ENCODE assay signal across 29 mouse cellular contexts in the genomic region with DNA sequence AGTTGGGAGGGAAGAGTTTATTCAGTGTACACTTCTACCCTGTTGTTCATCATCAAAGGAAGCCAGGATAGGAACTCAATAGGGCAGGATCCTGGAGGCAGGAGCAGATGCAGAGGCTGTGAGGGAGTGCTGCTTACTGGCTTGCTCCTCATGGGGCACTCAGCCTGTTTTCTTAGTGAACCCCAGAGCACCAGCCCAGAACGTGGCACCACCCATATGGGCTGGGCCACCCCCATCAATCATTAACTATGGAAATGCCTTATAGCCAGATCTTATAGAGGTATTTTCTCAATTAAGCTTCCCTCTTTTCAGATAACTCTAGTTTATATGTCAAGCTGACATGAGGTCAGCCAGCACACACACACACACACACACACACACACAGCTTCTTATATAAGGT.
DNase-seq lines count a peak whose midpoint lies in the region; ATAC-seq and TF ChIP-seq lines count a peak whose summit lies in the region.
"Had no signal": no experiment of that assay in that cellular context is flagged by ENCODE, and none has a peak within 500 bp of the region (broad histone marks: within the 10 kb centered on the region; RNA-seq: fewer than 3 reads in every experiment).

No protein-coding gene starts in this region.

- intact Hi-C loops in left cerebral cortex, postnatal 14 days (cut with DNase I): no loop called here

- 33% methylated on average over 1 of the region's 1 CpGs for WGBS in liver, embryonic 15.5 days (ENCODE audit: insufficient replicate concordance)
- WGBS in liver, embryonic 11.5 days: 42% methylated on average over 1 of the region's 1 CpGs
- 61% methylated on average over 1 of the region's 1 CpGs for WGBS in midbrain, embryonic 11.5 days
- 60% methylated on average over 1 of the region's 1 CpGs for WGBS in midbrain, embryonic 10.5 days
- WGBS in intestine, postnatal 0 days: 19% methylated on average over 1 of the region's 1 CpGs
- 23% methylated on average over 1 of the region's 1 CpGs for WGBS in stomach, postnatal 0 days
- WGBS in neural tube, embryonic 15.5 days: 35% methylated on average over 1 of the region's 1 CpGs

- no peak for TF ChIP-seq EP300 in stomach, postnatal 0 days (optimal IDR thresholded peaks at IDR 0.05)

- no peak for DNase-seq in liver, embryonic 11.5 days (ENCODE audit: low spot score)
- peak; percentile 12 for DNase-seq in midbrain, embryonic 11.5 days (ENCODE audit: low spot score, missing footprints)
- no peak for DNase-seq in midbrain, embryonic 10.5 days (ENCODE audit: low spot score)
- DNase-seq in stomach, postnatal 0 days (ENCODE audit: low spot score): peak; percentile 40
- DNase-seq in left cerebral cortex, postnatal 14 days (ENCODE audit: low spot score in 2 of 2): no peak
- DNase-seq: adrenal gland, adult 8-10 months; adrenal gland, postnatal 25 days; cerebellum, adult 11-12 months; cerebellum, adult 8-10 months; cerebellum, postnatal 10 days; cerebellum, postnatal 36 days; embryo, embryonic 11 days; gastrocnemius, postnatal 10 days; gastrocnemius, postnatal 36 days; heart, adult 2 months; heart, postnatal 14 days; heart, postnatal 4 days had no signal

- no peak for ATAC-seq in liver, embryonic 15.5 days (ENCODE audit: insufficient read depth)
- no peak for ATAC-seq in liver, embryonic 11.5 days (replicated peaks; ENCODE audit: low FRiP score)
- ATAC-seq in midbrain, embryonic 11.5 days (ENCODE audit: low FRiP score): no peak
- peak; percentile 61; the same call in 1 of the 2 replicates for ATAC-seq in intestine, postnatal 0 days
- peak; percentile 53; the same call in 1 of the 2 replicates for ATAC-seq in stomach, postnatal 0 days (ENCODE audit: low FRiP score, low TSS enrichment)
- no peak for ATAC-seq in neural tube, embryonic 15.5 days (ENCODE audit: low FRiP score)
- ATAC-seq: activated CD4-positive, CD25-positive, alpha-beta regulatory T cell, adult 4 months; forebrain, embryonic 13.5 days; forebrain, embryonic 16.5 days had no signal

- TF ChIP-seq CTCF in intestine, postnatal 0 days (IDR thresholded peaks at IDR 0.05; ENCODE audit: low read depth): no peak
- no peak for TF ChIP-seq CTCF in stomach, postnatal 0 days (IDR thresholded peaks at IDR 0.05; ENCODE audit: low read depth)

- no peaks in the 10 kb centered on the region for H3K9me3 ChIP-seq in liver, embryonic 15.5 days (replicated peaks)
- H3K9me3 ChIP-seq in liver, embryonic 11.5 days (ENCODE audit: control insufficient read depth, low read length): no peaks in the 10 kb centered on the region
- H3K9me3 ChIP-seq in midbrain, embryonic 11.5 days (ENCODE audit: control insufficient read depth, low read length): no peaks in the 10 kb centered on the region; the same call in 1 of the 2 replicates
- peaks cover 4% of the 10 kb centered on the region; the same call in 1 of the 2 replicates for H3K9me3 ChIP-seq in midbrain, embryonic 10.5 days (replicated peaks)
- H3K9me3 ChIP-seq in intestine, postnatal 0 days (ENCODE audit: control insufficient read depth): no peaks in the 10 kb centered on the region
- H3K9me3 ChIP-seq in stomach, postnatal 0 days (ENCODE audit: control insufficient read depth, low read length): 0 out of 2 replicates have a peak, but pooled peaks cover 3% of the 10 kb centered on the region
- H3K9me3 ChIP-seq in neural tube, embryonic 15.5 days (replicated peaks): no peaks in the 10 kb centered on the region
- H3K9me3 ChIP-seq: embryonic facial prominence, embryonic 10.5 days; embryonic facial prominence, embryonic 13.5 days; forebrain, embryonic 10.5 days; forebrain, embryonic 13.5 days; heart, embryonic 10.5 days had no signal

- no peak overlapping the region for H3K9ac ChIP-seq in liver, embryonic 15.5 days
- no peak overlapping the region for H3K9ac ChIP-seq in liver, embryonic 11.5 days (ENCODE audit: low read depth, low read length)
- H3K9ac ChIP-seq in midbrain, embryonic 11.5 days (ENCODE audit: low read length): no peak overlapping the region
- H3K9ac ChIP-seq in intestine, postnatal 0 days (ENCODE audit: low read depth, low read length): no peak overlapping the region
- no peak overlapping the region for H3K9ac ChIP-seq in stomach, postnatal 0 days (ENCODE audit: low read length)
- no peak overlapping the region for H3K9ac ChIP-seq in neural tube, embryonic 15.5 days (replicated peaks)
- H3K9ac ChIP-seq: embryonic facial prominence, embryonic 13.5 days; forebrain, embryonic 13.5 days; heart, embryonic 13.5 days had no signal

- H3K27ac ChIP-seq in liver, embryonic 15.5 days (replicated peaks): no peak overlapping the region
- H3K27ac ChIP-seq in liver, embryonic 11.5 days (ENCODE audit: low read depth, low read length): no peak overlapping the region
- no peak overlapping the region for H3K27ac ChIP-seq in midbrain, embryonic 11.5 days (ENCODE audit: low read depth, low read length)
- H3K27ac ChIP-seq in midbrain, embryonic 10.5 days (replicated peaks): no peak overlapping the region
- H3K27ac ChIP-seq in intestine, postnatal 0 days (ENCODE audit: low read depth, low read length): no peak overlapping the region
- H3K27ac ChIP-seq in stomach, postnatal 0 days (replicated peaks): no peak overlapping the region
- H3K27ac ChIP-seq in neural tube, embryonic 15.5 days (replicated peaks): no peak overlapping the region
- H3K27ac ChIP-seq: embryonic facial prominence, embryonic 10.5 days; embryonic facial prominence, embryonic 13.5 days; forebrain, embryonic 10.5 days; forebrain, embryonic 13.5 days; heart, adult 2 months; heart, embryonic 10.5 days; heart, embryonic 13.5 days had no signal

- no peaks in the 10 kb centered on the region for H3K36me3 ChIP-seq in liver, embryonic 15.5 days (replicated peaks)
- no peaks in the 10 kb centered on the region for H3K36me3 ChIP-seq in liver, embryonic 11.5 days (ENCODE audit: control insufficient read depth, insufficient read depth, low read length)
- H3K36me3 ChIP-seq in midbrain, embryonic 11.5 days (ENCODE audit: control insufficient read depth, insufficient read depth, low read length): no peaks in the 10 kb centered on the region
- no peaks in the 10 kb centered on the region for H3K36me3 ChIP-seq in midbrain, embryonic 10.5 days
- H3K36me3 ChIP-seq in intestine, postnatal 0 days (ENCODE audit: control insufficient read depth, insufficient read depth): no peaks in the 10 kb centered on the region
- H3K36me3 ChIP-seq in stomach, postnatal 0 days (ENCODE audit: control insufficient read depth, insufficient read depth, low read length): no peaks in the 10 kb centered on the region
- H3K36me3 ChIP-seq in neural tube, embryonic 15.5 days: no peaks in the 10 kb centered on the region
- H3K36me3 ChIP-seq: embryonic facial prominence, embryonic 10.5 days; embryonic facial prominence, embryonic 13.5 days; forebrain, embryonic 10.5 days; heart, embryonic 10.5 days; heart, embryonic 13.5 days had no signal

- no peaks in the 10 kb centered on the region for H3K4me1 ChIP-seq in liver, embryonic 15.5 days (replicated peaks)
- H3K4me1 ChIP-seq in liver, embryonic 11.5 days (replicated peaks; ENCODE audit: control insufficient read depth, insufficient read depth, low read length): no peaks in the 10 kb centered on the region
- H3K4me1 ChIP-seq in midbrain, embryonic 11.5 days (ENCODE audit: control insufficient read depth, insufficient read depth, low read length): 0 out of 2 replicates have a peak, but pooled peaks cover 1% of the 10 kb centered on the region
- peaks cover 6% of the 10 kb centered on the region for H3K4me1 ChIP-seq in midbrain, embryonic 10.5 days
- H3K4me1 ChIP-seq in intestine, postnatal 0 days (replicated peaks; ENCODE audit: control insufficient read depth, insufficient read depth, low read length): no peaks in the 10 kb centered on the region
- no peaks in the 10 kb centered on the region for H3K4me1 ChIP-seq in stomach, postnatal 0 days (replicated peaks; ENCODE audit: control insufficient read depth, insufficient read depth)
- H3K4me1 ChIP-seq in neural tube, embryonic 15.5 days: peaks cover 3% of the 10 kb centered on the region
- H3K4me1 ChIP-seq: embryonic facial prominence, embryonic 13.5 days had no signal

- H3K27me3 ChIP-seq in liver, embryonic 15.5 days: no peaks in the 10 kb centered on the region
- no peaks in the 10 kb centered on the region; the same call in 1 of the 2 replicates for H3K27me3 ChIP-seq in liver, embryonic 11.5 days (replicated peaks; ENCODE audit: control insufficient read depth, insufficient read depth, low read length)
- no peaks in the 10 kb centered on the region for H3K27me3 ChIP-seq in midbrain, embryonic 11.5 days (ENCODE audit: control insufficient read depth, insufficient read depth, low read length)
- no peaks in the 10 kb centered on the region for H3K27me3 ChIP-seq in midbrain, embryonic 10.5 days (ENCODE audit: low read depth, poor library complexity, severe bottlenecking)
- no peaks in the 10 kb centered on the region for H3K27me3 ChIP-seq in intestine, postnatal 0 days (replicated peaks; ENCODE audit: control insufficient read depth, insufficient read depth, low read length)
- no peaks in the 10 kb centered on the region for H3K27me3 ChIP-seq in stomach, postnatal 0 days (ENCODE audit: control insufficient read depth, insufficient read depth, low read length)
- H3K27me3 ChIP-seq in neural tube, embryonic 15.5 days (replicated peaks): no peaks in the 10 kb centered on the region; the same call in 1 of the 2 replicates
- H3K27me3 ChIP-seq: forebrain, embryonic 13.5 days; heart, embryonic 13.5 days had no signal

- peak overlapping the region; percentile 10; the same call in 1 of the 2 replicates for H3K4me2 ChIP-seq in liver, embryonic 15.5 days
- no peak overlapping the region for H3K4me2 ChIP-seq in liver, embryonic 11.5 days
- no peak overlapping the region for H3K4me2 ChIP-seq in midbrain, embryonic 11.5 days
- H3K4me2 ChIP-seq in intestine, postnatal 0 days (replicated peaks; ENCODE audit: low read depth): no peak overlapping the region
- H3K4me2 ChIP-seq in stomach, postnatal 0 days (replicated peaks; ENCODE audit: low read depth): no peak overlapping the region
- H3K4me2 ChIP-seq in neural tube, embryonic 15.5 days: no peak overlapping the region
- H3K4me2 ChIP-seq: embryonic facial prominence, embryonic 13.5 days; forebrain, embryonic 13.5 days; heart, embryonic 13.5 days had no signal

- no peak overlapping the region for H3K4me3 ChIP-seq in liver, embryonic 15.5 days (replicated peaks)
- no peak overlapping the region for H3K4me3 ChIP-seq in liver, embryonic 11.5 days (ENCODE audit: low read depth, low read length)
- H3K4me3 ChIP-seq in midbrain, embryonic 11.5 days (ENCODE audit: low read depth, low read length): no peak overlapping the region
- no peak overlapping the region for H3K4me3 ChIP-seq in midbrain, embryonic 10.5 days
- no peak overlapping the region for H3K4me3 ChIP-seq in intestine, postnatal 0 days (ENCODE audit: low read depth, low read length)
- H3K4me3 ChIP-seq in stomach, postnatal 0 days (ENCODE audit: low read depth, low read length): no peak overlapping the region
- H3K4me3 ChIP-seq in neural tube, embryonic 15.5 days (replicated peaks): no peak overlapping the region
- H3K4me3 ChIP-seq: embryonic facial prominence, embryonic 10.5 days; embryonic facial prominence, embryonic 13.5 days; erythroblast, embryonic 14.5 days; forebrain, embryonic 10.5 days; forebrain, embryonic 13.5 days; heart, adult 2 months; heart, embryonic 10.5 days; heart, embryonic 13.5 days had no signal

Comparison
In these comparisons a context has a peak if more than half of its experiments do, and no peak if none do; other contexts are left out.
1. DNase-seq: peak in midbrain, embryonic 11.5 days (single experiment) and stomach, postnatal 0 days (single experiment); none in liver, embryonic 11.5 days (single experiment), midbrain, embryonic 10.5 days (single experiment) and left cerebral cortex, postnatal 14 days (0 of 2).
2. ATAC-seq: peak in intestine, postnatal 0 days (single experiment) and stomach, postnatal 0 days (single experiment); none in liver, embryonic 15.5 days (single experiment), liver, embryonic 11.5 days (single experiment), midbrain, embryonic 11.5 days (single experiment) and neural tube, embryonic 15.5 days (single experiment).